Mouse (Mus musculus) mouse trophoblast stem cell (cell line): ENCODE data around the gene Tbc1d2.
"Not testable (repeated sequence)": the region's sequence is repeated elsewhere in the genome, so short reads cannot be mapped to it uniquely, and the experiment has no call there.

Experiments
- in situ Hi-C, 2 experiments: fragments of 300-500 bp; cut with MseI, MboI; formaldehyde crosslinking; loops; 2 replicates in 1 of 2; 3 replicates in 1 of 2; pipeline ENCODE4 v1.15.1; 2025

The Tbc1d2 gene

DNA sequence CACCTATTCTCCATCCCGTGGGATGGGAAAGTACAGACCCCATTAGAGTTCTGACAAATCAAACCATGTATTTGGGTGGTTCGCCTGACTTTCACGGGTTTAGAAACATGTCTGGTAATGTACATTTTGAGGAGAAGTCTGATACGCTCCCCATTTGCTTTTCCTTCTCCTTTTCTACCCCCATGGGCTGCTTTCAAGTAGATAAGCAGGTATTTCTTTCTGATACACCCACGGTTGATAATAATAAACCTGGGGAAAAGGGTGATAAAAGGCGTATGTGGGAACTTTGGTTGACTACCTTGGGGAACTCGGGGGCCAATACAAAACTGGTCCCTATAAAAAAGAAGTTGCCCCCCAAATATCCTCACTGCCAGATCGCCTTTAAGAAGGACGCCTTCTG, 68.0 kb downstream of the Tbc1d2 start:
- in situ Hi-C loops, result not testable (repeated sequence)

DNA sequence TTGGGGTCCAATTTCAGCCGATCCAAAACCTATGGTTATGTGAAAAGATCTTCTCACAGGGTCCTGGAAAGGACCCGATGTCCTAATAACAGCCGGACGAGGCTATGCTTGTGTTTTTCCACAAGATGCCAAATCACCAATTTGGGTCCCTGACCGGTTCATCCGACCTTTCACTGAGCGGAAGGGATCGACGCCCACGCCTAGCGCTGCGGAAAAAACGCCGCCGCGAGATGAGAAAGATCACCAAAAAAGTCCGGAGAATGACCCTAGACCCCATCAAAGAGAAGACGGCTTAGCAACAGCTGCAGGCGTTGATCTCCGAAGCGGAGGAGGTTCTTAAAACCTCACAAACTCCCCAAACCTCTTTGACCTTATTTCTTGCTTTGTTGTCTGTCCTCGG, 68.4 kb downstream of the Tbc1d2 start:
- in situ Hi-C loops, result not testable (repeated sequence)

DNA sequence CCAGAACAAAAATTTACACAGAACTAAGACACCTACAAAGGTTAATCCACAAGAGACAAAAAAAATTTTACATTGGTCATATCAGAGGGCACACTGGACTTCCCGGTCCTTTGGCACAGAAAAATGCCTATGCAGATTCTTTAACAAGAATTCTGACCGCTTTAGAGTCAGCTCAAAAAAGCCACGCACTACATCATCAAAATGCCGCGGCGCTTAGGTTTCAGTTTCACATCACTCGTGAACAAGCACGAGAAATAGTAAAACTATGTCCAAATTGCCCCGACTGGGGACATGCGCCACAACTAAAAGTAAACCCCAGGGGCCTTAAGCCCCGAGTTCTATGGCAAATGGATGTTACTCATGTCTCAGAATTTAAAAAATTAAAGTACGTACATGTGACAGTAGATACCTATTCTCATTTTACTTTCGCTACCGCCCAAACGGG, 69.2 kb downstream of the Tbc1d2 start:
- in situ Hi-C loops, result not testable (repeated sequence)

DNA sequence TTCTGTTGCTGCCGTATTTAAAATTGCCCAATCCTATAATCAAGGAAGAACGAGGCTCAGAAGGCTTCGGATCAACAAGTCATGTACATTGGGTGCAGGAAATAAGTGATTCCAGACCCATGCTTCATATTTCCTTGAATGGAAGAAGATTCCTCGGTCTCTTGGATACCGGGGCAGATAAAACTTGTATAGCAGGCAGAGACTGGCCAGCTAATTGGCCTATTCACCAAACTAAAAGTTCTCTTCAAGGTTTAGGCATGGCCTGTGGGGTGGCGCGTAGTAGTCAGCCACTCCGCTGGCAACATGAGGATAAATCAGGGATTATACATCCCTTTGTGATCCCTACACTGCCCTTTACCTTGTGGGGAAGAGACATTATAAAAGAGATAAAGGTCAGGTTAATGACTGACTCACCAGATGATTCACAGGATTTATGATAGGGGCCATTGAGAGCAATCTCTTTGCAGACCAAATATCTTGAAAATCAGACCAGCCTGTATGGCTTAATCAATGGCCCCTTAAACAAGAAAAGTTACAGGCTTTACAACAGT, 71.1 kb downstream of the Tbc1d2 start:
- in situ Hi-C loops, result not testable (repeated sequence)

DNA sequence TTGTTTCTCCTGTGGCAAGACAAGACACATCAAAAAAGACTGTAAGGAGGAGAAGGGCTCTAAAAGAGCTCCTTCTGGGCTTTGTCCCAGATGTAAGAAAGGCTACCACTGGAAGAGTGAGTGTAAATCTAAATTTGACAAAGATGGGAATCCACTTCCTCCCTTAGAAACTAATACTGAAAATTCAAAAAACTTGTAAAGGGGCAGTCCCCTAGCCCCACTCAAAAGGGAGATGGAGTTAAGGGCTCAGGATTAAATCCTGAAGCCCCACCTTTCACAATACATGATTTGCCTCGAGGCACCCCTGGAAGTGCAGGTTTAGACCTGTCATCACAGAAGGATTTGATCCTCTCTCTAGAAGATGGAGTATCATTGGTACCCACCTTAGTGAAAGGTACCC, 71.8 kb downstream of the Tbc1d2 start:
- in situ Hi-C loops, result no loop called here

DNA sequence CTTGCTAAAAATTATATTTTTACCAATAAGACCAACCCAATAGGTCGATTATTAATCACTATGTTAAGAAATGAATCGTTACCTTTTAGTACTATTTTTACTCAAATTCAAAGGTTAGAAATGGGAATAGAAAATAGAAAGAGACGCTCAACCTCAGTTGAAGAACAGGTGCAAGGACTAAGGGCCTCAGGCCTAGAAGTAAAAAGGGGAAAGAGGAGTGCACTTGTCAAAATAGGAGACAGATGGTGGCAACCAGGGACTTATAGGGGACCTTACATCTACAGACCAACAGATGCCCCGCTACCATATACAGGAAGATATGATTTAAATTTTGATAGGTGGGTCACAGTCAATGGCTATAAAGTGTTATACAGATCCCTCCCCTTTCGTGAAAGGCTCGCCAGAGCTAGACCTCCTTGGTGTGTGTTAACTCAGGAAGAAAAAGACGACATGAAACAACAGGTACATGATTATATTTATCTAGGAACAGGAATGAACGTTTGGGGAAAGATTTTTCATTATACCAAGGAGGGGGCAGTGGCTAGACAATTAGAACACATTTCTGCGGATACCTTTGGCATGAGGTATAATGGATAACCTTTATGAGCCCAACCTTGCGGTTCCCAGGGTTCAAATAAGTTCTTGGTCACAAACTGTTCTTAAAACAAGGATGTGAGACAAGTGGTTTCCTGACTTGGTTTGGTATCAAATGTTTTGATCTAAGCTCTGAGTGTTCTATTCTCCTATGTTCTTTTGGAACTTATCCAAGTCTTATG, 74.3 kb downstream of the Tbc1d2 start:
- in situ Hi-C loops, result not testable (repeated sequence)

DNA sequence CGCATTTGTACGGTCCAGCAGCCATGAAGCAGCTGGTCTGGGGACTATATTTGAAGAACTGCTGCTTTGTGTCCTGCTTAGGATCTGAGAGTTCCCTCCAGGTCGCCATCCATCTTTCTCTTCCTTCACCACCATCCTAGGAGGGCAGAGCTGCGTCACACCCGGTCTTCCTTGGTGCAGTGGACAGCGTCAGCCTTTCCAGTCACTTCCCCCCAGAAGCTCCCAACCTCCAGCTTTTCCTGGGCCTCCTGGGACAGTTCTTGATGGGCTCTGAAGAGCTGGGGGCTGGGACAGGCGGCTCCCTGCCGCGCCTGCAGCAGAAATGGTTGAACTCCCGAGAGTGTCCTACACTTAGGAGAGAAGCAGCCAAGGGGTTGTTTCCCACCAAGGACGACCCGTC, 75.2 kb downstream of the Tbc1d2 start:
- in situ Hi-C loops, result no loop called here

DNA sequence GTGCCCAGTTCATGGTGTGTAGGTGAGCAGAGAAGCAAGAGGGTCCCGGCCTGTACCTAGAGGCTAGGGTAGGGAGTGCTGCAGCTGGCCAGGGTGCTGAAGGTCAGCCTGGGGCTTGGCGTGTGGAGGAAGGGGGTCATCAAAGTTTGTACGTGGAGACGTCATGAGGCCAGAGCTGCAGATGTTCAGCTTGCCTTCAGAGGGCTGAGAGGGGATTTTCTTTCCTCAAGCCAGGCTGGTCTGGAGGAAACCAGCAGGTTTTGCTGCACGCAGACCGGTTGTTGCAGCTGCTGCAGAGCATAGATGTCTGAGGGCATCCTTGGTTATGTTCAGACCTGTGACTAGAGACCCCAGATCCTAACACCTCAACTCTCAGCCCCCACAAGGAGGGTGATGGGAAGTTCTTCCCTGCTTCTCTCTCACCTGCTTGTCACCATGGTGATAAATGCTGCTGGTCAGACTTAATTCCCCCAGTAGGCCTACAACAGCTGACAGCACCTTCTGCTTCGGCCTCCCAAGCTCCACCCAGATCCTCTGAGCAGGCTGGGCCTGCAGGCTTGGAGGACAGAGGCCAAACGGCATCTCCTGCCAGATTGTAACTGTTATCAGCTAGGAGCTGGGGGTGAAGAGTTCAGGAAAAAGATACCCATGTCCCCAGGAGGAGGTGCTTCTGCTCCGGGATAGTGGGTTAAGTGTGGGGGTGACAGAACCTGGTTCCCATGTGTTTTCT, 75.8 kb downstream of the Tbc1d2 start:
- in situ Hi-C loops, result no loop called here

DNA sequence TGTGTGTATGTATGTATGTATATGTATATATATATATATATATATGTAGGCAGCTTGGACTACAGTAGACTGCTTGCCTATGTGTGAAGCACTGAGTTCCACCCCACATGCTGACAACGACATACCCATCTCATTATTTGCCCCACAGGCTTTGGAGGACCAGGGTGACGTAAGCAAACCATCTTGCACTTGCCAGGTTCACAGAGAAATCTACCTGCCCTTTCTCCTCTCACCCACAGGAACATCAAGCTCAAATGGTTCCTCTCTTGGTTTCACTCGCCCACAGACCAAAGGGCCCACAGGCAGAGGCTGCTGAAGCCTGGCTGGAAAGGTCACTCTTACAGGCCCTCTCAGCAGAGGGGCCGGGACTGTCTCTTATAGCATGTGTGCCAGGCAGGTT, 77.4 kb downstream of the Tbc1d2 start:
- in situ Hi-C loops, result no loop called here

DNA sequence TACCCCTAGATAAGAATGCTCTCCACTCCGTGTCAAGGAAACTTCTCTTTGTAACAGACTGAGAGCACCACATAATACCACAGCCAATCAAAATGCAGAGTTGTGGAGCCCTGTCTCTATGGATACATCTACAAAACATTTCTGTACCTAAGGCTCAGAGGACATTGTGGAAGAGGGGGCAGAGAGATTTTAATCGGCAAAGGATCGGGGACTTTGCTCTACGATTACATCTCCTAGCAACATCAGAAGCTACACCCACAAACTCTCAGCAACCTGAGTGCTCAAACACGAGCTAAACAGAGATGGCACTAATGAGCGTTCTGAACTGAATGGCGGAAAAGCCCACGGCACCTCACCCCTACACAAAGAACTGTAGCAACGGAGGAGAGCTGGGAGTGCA, 78.3 kb downstream of the Tbc1d2 start:
- in situ Hi-C loops, result no loop called here

DNA sequence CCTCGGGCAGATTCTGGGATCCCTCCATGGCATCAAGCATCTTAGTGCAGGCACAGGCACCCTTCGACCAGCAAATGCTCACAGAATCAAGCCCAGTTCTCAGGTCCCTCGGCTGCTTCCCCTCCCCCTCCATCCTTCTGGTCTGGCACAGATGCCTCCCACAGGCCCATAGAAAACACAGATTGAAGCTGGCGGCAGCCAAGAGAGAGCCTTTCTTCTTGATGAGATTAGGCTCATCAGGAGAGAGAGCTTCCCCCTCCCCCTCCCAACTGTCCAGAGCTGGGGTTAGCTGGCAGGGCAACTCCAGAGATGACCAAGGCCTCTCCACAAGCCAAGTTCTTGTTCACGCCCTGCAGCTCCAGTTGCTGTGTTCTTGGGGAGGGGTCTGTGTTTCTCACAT, 80.3 kb downstream of the Tbc1d2 start:
- in situ Hi-C loops, result no loop called here

DNA sequence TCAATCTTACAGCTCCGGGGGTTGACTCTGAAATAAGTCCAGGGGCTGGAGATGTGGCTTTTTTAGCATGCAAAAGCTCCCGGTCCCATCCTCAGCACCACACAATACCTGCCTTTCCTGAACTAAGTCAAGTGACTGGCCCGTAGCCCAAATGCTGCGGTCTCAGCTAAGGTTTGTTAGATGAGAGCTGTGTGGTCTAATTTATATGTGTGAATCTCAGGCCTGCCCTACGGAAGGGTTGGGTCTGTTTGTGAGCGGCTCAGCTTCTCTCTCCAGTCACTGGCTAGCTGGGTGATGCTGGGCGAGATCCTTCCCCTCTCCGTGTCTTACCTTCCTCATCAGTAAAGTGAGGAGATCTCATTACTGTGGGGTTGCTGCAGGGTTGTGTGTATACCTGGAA, 81.8 kb downstream of the Tbc1d2 start:
- in situ Hi-C loops, result no loop called here

DNA sequence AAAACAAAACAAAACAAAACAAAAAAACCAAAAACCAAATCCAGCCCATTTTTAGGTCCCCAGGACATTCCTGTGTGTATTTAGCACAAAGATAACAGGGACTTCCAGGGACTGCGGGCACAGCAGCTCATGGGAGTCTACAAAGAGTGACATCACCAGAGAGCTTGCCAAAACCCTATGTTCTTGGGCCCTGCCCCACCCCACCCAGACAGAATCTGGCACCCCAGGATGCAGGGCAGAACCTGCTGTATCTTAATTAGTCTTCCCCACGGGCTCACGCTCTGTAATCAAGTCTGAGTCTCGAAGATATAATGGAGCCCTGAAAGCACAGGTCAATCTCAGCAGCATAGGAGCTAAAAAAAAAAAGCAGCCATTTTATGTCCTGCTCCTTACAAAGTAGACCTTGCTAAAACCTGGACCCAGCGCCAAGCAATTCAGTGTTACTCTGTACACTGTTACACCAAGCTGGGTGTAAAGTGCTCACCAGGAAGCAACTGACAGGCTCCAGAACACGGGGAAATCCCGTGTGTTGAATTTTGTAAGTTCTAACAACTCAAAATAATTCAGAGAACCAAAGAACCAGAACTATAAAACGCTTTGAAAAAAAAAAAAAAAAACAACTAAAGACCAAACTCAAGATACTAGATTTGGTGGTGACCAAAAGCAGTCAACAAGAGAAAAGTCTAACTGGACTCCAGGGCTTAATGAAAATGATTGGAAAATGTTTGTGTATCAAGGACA, 82.9 kb downstream of the Tbc1d2 start:
- in situ Hi-C loops, result no loop called here

DNA sequence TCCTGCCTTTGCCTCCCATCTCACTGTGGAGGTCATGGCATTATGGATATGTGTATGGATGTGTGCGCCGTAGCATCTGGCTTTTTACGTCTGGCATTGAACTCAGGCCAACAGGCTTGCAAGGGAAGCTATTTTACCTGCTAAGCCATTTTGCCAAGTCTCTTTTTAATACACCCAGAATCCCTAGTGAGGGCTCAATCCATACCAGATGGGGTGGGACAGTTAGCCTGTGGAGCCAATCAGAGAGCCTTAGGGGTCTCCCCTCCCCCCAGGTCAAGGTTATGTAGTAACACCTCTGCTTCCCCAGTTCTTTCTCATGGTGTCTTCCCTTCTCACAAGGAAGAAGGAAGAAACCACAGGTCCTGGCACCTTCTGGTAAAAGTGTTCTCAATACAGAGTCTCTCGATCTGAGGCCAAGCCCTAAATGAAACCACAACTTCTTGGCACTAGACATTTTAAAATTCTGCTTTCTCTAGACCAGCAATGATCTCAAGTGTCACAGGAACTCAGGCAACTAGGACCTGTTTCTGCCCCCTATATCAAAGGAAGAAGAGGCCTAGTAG, 84.5 kb downstream of the Tbc1d2 start:
- in situ Hi-C loops, result no loop called here

DNA sequence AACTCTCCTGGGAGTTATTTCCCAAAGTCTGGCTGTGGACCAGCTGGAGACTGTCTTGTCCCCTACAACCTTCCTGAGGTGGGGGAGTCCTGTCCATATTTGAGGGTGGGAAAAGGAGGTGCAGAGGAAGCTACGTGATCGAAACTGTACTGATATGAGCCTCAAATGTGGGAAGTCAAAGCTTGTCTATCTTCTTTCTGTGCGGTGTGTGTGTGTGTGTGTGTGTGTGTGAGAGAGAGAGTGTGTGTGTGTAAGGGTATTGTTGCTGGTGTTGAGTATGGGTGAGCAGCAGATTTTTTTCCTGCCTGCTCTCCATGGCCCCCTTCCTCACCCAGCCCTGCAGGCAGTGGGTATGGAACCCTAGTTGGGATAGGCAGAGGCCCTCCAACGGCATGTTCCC, 85.8 kb downstream of the Tbc1d2 start:
- in situ Hi-C loops, result no loop called here

DNA sequence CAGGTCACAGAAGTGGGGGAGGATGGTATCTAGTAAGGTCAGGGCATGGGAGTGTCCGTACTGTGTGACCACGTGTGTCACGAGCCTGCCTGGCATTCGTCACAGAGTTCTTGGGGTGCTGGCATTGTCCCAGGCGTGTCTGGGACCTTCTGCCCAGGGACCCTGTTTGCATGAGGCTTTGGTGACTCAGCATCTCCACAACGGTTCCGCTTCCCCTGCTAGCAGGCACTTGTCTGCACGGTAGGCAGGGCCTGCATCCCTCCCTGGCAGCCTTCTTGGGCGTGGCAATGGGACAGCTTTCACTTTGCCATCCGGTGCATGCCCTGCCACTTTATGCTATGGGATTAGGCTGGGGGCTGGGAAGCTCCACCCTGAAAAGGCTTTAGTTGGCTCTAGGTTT, 86.2 kb downstream of the Tbc1d2 start:
- in situ Hi-C loops, result no loop called here

DNA sequence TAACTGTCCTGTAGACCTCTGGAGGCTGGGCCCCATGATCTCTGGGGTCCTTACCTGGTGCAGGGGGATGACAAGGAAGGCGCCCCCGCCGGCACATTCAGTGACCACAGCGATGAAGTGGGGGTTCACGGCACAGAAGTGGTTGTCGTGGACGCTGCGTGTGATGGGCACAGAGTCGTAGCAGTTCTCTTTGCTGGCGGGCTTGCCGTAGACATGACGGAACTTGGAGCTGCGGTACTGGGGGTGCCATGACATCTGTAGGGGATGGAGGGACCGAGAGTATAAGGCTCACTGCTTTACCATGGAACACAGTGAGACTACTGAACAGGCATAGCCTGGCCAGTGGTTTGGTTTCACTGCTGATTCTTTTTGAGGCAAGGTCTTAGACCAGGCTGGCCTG, 87.2 kb downstream of the Tbc1d2 start:
- in situ Hi-C loops, result no loop called here

DNA sequence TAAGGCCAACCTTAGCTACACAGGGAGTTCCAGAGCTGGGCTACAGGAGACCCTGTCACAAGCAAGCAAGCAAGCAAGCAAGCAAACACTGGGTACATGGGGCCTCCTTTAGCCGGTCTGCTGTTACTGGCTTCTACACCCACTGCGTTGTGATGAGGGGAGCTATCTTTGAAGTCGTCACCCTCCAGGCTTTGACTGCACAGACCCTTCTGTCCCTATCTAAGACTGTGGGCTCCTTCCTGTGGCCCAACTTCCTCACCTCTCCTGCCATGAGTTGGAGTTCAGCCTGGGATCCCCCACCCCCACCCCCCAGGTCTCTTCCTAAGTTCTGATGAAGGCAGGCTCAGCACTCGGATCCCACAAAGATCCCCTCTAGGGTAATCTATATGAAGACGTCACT, 88.0 kb downstream of the Tbc1d2 start:
- in situ Hi-C loops, result no loop called here

DNA sequence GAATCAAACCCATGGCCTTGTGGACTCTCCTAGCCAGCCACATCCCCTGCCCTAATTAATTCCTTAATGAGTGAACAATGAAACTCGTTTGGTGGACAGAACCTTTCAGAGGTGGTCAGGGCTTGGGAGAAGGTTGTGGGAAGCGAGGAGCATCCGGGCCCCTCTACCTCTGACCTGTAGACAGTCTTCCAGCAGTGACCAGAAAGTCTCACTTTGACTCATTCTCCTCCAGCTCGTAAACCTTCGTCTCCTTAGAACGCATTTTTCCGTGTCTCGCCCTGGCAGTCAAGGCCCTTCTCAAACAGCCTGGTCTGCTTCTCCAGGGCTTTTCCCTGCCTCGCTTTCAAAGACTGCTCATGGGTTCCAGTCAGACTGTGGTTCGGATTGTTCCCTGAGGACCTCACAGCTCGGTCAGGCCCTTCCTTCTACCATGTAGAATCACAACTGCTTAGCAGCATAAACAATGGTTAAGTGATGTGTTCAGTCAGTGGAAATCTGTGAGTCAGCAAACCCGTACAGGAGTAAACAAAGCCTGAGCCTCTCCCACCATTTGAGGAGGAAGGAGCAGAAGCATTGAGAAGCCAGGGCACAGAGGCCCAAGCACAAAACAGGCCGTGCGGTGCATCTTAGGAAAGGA, 89.8 kb downstream of the Tbc1d2 start:
- in situ Hi-C loops, result no loop called here

DNA sequence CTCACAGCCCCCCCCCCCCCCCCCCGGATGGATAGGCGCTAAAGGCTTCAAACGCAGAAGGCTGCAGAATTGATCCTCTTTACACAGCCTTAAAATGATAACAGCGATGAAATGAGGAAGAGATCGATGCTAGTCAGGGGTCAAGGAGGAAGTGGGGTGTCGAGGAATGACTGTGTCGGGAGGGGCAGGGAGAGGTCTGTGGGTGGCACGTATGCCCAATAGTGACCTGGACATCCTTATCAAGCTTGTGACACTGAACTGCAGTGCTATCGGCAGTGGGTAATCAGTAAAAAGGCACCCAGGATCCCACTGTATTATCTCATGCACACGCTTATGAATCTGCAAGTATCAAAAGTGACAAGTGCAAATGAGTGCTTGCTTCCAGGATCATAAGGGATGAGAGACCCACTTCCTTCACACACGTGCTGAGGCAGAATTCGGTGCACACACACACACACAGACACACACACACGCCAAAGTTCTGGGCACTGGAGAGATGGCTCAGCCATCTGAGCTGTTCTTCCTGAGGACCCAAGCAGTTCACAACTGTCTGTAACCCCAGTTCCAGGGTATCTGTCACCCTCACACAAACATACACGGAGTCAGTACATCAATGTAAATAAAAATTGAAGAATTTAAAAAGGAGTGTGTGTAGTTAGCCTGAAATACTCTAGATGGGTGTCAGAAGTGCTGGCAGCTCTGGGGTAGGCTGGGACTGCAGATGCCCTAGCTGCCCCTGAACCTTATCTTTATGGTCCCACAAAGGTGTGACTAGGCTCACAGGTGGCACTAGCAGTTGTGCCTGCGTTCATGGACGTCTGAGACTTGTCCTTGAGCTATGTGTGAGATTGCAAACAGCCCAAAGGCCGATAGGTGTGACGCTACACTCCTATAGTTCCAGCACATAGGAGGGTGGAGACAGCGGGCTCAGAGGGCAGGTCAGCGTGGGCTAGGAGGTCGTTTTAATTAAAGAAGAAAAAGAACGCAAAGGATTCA, 91.0 kb downstream of the Tbc1d2 start:
- in situ Hi-C loops, result no loop called here
